Mouse (Mus musculus): ENCODE measurements around the gene Spi1. TPM values are rescaled to one million over a fixed set of nuclear protein-coding genes. Genes with fewer than 3 reads are reported as not detected.

The Spi1 gene
- total RNA-seq, 2 experiments from 2014 or later: 5.3 to 8.7 TPM

DNA sequence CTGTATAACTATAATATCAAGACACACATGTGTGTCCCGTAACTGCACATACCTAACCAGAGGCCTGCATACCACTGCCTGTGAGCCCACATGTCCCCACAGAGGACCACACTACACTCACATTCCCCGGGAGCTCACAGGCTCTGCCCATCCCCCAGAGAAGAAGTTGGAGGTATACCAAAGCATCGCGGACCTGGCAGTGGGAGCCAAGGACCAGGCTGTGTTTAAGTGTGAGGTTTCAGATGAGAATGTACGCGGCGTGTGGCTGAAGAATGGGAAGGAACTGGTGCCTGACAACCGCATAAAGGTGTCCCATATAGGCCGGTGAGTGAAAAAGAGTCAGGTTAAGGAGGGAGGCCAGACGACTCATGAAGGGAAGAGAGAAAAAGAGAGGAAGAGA is 42.9 kb downstream of the Spi1 start:
- DNase-seq: no peak

DNA sequence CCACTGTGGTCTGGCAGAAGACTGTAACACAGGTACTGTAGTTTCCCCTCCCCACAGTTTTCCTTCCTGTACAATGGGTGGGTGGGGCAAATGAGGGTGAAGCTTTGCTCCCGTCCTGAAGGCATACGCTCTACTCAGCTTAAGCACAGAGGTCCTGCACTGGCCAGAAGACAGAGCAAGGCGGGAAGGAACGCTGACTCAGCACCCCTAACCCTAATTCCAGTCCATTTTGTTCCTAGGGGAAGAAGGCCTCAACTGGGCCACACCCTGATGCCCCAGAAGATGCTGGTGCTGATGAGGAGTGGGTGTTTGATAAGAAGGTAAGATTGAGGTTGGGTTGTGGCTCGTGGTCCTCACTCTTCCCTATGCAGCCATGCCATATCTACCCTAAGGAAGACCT is 46.6 kb downstream of the Spi1 start:
- no peak for DNase-seq

- peak; percentile 65 for DNase-seq
These were observed 47.9 kb downstream of the Spi1 start for GRCm38 (mm10) chr2:91130126-91130525.

GRCm38 (mm10) chr2:91131251-91131650 is 49.1 kb downstream of the Spi1 start:
- DNase-seq: no peak

DNA sequence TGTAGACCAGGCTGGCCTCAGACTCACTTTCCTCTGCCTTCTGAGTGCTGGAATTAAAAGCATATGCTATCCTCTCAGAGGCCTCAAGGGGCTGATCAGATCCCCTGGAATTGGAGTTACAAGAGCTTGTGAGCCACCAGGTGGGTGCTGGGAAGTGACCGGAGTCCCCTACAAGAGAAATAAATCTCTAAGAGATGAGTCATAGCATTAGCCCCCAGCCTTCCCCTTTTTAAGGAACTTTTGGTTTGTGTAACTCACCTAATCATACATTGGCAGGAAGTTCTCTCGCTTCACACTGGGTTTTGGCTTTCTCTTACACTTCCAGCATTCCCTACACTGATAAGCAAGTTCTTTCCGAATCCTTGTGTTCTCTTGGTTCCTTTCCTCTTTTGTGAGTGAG is 49.8 kb downstream of the Spi1 start:
- DNase-seq: no peak

DNA sequence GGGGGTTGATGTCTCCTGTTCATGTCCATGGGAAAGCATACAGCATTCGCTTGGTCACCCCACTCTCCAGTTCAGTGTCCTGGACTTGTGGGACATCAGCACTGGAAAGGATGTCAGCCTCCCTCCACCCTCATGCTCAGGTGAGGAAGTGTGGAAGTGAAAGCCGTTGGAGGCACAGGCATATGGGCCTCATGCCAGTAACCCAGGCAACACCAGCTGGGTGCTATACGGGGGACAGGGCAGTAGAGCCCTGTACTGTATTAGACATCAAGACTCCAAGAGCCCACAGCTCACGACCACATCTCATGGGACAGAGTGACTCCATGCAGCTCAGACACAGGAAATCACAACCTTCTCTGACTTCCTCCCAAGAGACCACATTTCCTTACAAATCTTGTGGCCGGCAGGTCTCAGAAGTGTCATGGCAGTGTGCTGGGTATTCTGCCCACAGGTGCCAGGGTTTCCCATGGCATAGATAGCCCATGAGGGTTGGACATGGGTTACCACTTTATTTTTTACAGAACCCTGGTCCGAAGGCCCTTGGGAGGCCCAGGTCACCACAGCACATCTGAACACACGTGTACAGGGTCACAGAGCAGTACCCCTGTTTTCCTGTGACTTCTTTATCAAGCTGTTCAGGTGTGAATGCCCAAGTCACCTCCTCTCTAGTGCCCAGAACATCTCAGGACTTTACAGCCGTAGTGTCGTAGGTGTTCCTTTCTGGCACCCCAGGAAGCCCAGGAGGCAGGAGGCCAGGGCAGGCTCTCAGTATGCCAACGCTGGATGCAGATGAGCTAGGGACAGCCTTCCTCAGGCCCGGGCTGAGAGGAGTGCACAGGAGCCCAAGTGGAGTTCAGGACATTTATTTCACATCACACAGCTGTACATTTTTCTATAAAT is 54.6 kb downstream of the Spi1 start:
- no peak for DNase-seq

DNA sequence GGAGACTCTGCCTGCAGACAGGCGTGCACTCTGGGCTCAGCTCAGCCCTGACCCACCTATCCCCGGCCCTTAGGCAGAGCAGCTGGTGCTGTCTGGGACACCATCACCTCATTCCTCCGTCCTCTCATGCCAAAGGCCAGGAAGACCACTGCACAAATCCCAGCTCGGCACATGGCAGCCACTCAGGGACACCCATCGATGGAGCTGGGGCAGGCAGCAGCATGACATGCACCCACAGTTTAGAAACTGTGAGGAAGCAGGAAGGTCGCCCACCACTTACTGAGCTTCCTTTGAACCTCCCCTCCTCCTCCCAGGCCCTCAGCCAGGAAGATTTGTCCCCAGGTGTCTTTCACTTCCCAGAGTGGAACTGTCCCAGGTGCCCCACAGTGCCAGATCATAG is 55.3 kb downstream of the Spi1 start:
- DNase-seq: no peak

DNA sequence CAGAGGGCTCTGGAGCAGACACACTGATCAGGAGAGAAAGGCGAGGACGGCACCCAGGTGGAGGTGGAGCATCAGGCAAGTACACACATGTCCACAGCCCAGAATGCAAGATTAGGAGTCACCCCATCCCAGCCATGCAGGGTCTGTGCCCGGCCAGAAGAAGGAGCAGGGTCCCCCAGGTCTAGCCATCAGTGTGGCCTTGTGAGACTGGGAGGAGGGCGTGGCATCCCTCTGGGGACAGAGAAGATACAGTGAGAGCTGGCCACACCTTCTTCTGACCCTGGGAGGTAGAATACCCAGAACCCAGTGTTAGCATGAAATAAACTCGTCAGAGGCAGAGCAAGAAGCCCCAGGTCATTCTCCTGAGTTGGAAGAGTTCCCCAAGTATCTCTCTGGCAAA is 57.1 kb downstream of the Spi1 start:
- DNase-seq: no peak

DNA sequence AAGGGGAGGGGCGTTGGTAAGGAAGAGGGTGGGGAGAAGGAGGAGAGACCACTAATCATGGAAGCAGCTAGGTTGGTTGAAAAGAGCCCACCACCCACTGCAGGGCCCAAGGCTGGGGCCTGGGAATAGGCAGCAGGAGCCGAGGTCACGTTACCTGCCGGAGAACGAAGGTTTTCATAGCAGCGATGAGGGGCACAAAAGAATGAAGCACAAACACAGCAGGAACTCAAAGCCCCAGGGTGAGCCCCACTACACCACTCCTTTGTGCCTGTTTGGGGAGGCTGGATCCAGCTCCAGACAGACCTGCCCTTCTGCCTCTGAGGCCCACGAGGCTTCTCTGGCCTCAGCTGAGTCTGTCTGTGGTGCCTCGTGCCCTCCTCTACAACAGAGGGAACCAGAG is 57.6 kb downstream of the Spi1 start:
- no peak for DNase-seq

DNA sequence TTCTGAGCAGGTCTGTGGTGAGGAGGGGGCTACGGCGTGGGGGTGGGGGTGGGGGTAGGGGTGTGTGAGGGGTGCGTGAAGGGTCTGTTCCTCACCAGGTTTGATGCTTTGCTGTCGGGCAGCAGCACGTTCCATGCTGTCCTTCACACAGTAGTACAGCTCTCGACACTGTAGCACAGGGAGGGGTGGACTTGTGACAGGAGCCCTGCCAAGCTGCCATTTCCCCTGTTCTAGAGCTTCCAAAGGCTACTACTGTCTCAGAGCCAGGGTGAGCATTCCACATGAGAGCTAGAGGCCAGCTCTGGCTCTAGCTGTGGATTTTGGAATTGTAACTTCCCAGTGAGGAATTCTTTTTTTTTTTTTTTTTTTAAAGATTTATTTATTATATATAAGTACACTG is 60.7 kb downstream of the Spi1 start:
- no peak for DNase-seq

GRCm38 (mm10) chr2:91143401-91143800 is 61.2 kb downstream of the Spi1 start:
- no peak for DNase-seq

- DNase-seq: no peak
These were observed 65.9 kb downstream of the Spi1 start for GRCm38 (mm10) chr2:91148101-91148500.

GRCm38 (mm10) chr2:91151331-91151730 is 69.1 kb downstream of the Spi1 start:
- no peak for DNase-seq

DNA sequence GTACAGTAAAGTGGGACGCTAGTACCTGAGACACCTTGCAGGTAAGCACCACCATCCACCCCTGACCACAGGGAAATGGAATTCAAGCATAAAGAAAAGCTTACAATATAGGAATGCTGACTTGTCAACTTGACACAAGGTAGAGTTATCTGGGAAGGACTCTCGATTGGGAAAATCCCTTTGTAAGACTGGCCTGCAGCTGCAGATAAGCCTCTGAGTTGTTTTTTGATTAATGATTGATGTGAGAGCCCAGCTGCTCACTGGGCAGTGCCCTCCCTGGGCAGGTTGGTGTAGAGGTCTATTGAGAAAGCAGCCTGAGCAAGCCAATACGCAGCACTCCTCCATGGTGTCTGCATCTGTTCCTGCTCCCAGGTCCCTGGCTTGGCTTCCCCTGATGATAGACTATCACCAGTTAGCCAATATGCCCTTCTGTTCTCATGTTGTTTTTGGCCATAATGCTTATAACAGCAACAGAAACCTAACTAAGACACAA is 70.7 kb downstream of the Spi1 start:
- no peak for DNase-seq

DNA sequence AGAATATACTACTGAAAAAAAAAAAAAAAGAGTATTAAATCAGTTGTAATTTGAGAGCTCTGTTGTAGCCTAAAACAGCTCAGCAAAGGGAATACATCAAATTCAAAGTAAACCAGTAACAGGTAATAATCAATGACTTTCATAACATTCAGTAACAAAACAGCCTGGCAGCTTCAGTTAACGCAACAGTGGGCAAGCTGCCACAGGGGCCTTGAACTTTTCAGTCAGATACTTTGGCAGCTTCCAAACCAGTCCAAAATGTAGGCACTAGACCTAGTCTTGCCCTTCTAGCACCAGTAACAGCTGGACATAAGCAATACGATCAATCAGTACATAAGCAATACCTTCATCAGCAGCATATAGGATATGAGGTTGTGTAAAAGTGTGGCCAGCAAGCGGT is 71.9 kb downstream of the Spi1 start:
- DNase-seq: peak; percentile 75

DNA sequence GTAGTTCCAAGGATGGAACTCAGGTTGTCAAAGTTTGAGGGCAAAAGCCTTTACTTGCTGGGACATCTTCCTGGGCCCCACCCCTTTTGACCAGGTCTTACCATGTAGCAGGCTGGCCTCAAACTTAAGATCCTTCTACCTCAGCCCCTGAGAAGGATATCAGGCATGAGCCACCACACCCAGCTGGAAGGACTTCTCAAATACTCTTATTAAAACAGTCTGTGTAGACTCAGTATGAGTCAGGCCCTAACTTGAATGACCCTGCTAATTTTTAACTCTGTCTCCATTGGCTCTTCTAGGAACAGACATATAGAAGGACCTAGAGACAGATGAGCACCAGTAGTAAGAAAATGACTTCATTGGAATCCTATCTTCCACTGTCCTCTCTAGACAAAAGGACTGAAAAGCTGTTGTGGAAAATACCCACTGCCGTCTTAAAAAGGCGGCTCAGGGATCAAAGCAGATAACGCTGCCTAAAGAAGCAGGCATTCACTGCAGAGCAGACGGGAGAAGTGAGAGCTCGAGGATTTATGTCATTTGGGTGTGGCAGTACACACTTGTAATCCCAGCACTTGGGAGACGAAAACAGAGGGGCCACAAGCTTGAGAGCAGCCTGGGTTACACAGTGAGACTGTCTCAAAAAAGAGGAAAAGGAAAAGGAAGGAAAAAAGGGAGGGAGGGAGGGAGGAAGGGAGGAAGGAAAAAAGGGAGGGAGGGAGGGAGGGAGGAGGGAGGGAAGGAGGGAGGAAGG is 75.0 kb downstream of the Spi1 start:
- no peak for DNase-seq

DNA sequence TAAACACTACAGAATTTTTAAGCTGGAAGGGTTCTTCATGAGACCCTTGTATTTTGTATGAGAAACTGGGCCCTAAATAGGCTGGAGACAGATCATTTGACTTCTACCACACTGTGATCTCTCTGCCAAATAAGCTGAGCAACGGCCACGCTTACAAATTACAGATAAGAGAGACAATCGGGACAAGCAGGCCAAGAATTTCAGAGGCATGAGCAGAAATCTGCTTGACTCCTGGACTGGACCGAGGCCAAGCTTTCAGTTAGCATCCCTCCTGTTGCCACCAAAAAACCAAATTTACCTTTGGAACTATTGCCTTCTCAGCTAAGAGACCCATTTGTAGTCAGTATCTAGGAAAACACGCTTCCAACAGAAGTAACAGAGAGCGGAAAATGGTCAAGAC is 78.4 kb downstream of the Spi1 start:
- no peak for DNase-seq

- DNase-seq: no peak
These were observed 80.8 kb downstream of the Spi1 start for GRCm38 (mm10) chr2:91162952-91163351.

DNA sequence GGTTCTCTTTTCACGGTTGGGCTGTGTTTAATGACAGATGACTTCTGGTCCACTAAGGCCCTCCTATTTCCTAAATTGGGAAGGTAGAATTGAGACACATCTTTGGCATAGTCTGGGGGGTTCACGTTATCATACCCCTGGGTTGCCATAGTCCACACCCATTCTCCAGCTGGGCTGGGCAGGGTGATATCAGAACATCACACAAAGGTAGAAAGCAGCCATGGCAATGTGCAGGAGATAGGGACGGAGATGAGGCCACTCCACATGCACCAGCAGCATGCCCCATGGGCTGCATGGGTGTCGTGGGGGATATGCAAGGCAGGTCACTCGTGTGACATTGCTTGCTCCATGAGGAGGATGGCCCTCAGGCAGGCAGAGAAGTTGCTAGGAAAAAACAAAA is 81.3 kb downstream of the Spi1 start:
- no peak for DNase-seq

DNA sequence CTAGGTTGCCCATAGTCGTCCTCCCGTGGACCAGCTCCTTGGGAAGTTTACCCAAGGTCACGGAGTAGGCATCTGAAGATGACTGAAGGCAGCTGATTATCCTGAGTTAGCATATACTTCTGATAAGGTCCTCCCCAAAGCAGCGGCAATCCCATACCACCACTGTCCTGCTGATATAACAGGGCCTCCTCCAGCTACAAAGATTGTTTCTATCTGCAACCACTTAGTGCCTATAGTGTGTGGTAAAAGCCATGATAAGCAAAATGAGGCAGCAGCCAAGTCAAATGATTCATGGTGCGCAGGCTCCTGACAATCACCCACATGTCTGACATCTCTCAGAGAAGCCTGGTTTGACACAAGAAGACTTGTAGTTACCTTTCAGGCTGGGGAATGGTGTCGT is 82.8 kb downstream of the Spi1 start:
- no peak for DNase-seq
